Mouse (Mus musculus): ENCODE measurements around the gene Coa6. TPM values are rescaled to one million over a fixed set of nuclear protein-coding genes. Genes with fewer than 3 reads are reported as not detected.

The Coa6 gene
- total RNA-seq (2023), result 10 to 100 TPM in 1 of 2 experiments, 1 to 10 TPM in 1; 9.9 to 11.1 TPM

GRCm38 (mm10) chr8:126422174-126422919 is at the start of gene Coa6:
Gene Coa6, plus strand, starts transcription at chr8:126422515.

GRCm38 (mm10) chr8:126474299-126475187 is 52.2 kb downstream of the Coa6 start, which contains the start of gene Tarbp1:
Gene Tarbp1, minus strand, starts transcription at chr8:126475065.

Other genes with a start within 250 kb of the Coa6 start
- gene Slc35f3, start 124.0 kb upstream of the Coa6 start, total RNA-seq (2023), result not detected
- gene Tarbp1, start 52.5 kb downstream of the Coa6 start, total RNA-seq (2023), result 1 to 10 TPM; 3.7 to 4.7 TPM
- 100 to 1,000 TPM; 129 to 139 TPM for gene Irf2bp2, start 171.5 kb downstream of the Coa6 start, total RNA-seq (2023)

Measured in neutrophil, adult 83 days (primary cell).